Mouse (Mus musculus) midbrain, embryonic 13.5 days (tissue): ENCODE data around the gene Tns1. TPM values are rescaled to one million over a fixed set of nuclear protein-coding genes. Genes with fewer than 3 reads are reported as not detected.

Experiments
- ATAC-seq: fragments of 200-750 bp; cut with Nextera tagmentation; 2 replicates; pipeline ENCODE4 v1.8.0; 2017; ENCODE audit warnings: mild to moderate bottlenecking, moderate TSS enrichment, moderate library complexity
- H3K27ac ChIP-seq: fragments of 300-500 bp; sonication (generic); 2 replicates; pipeline ENCODE4 v1.5.1; 2015; ENCODE audit warnings: inconsistent platforms, mild to moderate bottlenecking, moderate library complexity
- H3K27me3 ChIP-seq: fragments of 300-500 bp; sonication (generic); 2 replicates; pipeline ENCODE4 v1.6.1; 2015; ENCODE audit warnings: mild to moderate bottlenecking, inconsistent platforms
- H3K36me3 ChIP-seq: fragments of 300-500 bp; sonication (generic); 2 replicates; pipeline ENCODE4 v1.6.1; 2015; ENCODE audit warnings: mild to moderate bottlenecking, inconsistent platforms
- H3K4me1 ChIP-seq: fragments of 300-500 bp; sonication (generic); replicated peaks from 2 replicates; pipeline ENCODE4 v1.6.1; 2015; ENCODE audit warnings: inconsistent platforms
- H3K4me2 ChIP-seq: fragments of 300-500 bp; sonication (generic); replicated peaks from 2 replicates; pipeline ENCODE4 v1.6.1; 2015; ENCODE audit warnings: moderate library complexity, mild to moderate bottlenecking, inconsistent platforms
- H3K4me3 ChIP-seq: fragments of 300-500 bp; sonication (generic); replicated peaks from 2 replicates; pipeline ENCODE4 v1.5.1; 2015; ENCODE audit warnings: mild to moderate bottlenecking, inconsistent platforms
- H3K9ac ChIP-seq: fragments of 300-500 bp; sonication (generic); replicated peaks from 2 replicates; pipeline ENCODE4 v1.6.1; 2015; ENCODE audit warnings: mild to moderate bottlenecking, inconsistent platforms
- H3K9me3 ChIP-seq: fragments of 300-500 bp; sonication (generic); 2 replicates; pipeline ENCODE4 v1.6.1; 2016; ENCODE audit warnings: mild to moderate bottlenecking, inconsistent platforms
- WGBS: fragments of 180-500 bp; shearing (Covaris S2); methylation state at CpG from one replicate; pipeline ENCODE4 v1.1.7; 2015; 5-methylcytosine and 5-hydroxymethylcytosine counted together
- polyA plus RNA-seq: library from polyadenylated mRNA; unstranded; fragments of >200 nt; fragmentation: Nextera tagmentation; extraction: Ambion mirVana; gene quantifications from 2 replicates; pipeline ENCODE4 v1.2.1, GENCODE M21; 2015

Gene Tns1
- polyA plus RNA-seq, 1 experiment from 2014 or later, result 13.2 TPM

DNA sequence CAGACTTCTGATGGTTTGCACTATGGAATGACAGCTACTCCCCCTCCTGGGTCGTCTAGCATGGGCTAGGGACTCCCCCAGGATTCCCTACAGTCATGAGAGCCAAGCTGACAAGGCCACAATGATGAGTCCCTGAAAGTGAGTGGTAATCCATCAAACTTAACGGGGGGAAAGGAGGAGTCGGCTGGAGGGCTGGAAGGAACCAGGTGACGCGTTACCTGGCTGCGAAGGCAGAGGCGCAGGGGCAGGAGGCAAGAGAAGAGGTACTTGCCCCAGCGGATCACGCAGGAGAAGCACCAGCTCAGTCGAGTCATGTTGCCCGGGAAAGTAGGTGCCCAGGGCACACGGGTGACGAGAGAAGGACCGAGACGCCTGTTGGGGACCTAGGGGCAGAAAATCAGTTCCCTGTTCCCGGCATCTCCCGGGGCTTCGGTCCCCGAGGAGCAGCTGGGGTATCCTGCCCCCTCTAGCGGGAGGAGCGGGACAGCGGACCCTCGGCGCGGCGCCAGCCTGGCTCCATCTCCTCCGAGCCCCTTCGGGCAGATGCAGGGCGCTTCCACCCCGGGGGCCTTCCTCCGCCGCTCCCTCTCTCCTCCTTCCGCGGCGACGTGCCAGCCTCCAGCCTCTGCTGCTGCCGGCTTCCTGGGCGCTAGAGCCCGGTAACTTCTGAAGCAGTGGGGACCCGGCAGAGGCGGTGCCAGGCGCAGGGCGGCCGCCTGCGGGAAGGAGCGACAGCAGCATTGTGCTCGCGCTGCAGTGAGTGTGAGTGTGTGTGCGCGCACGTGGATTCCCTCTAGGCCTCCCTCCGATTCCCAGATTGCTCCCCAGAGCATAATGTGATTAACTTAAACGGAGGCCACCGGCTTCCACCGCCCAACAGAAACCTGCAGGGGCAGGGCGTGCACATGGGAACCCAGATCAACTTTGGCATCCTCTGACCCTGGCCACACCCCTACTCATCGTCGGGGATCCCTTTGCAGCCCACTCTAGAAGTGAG, 25.9 kb downstream of the Tns1 start:
- Histone ChIP-seq H3K4me3 (peak overlapping the region; percentile 55), H3K36me3 (no peaks in the 10 kb centered on the region), H3K4me2 (peak overlapping the region; percentile 92), H3K27ac (peak overlapping the region; percentile 76), H3K4me1 (peaks cover 59% of the 10 kb centered on the region), H3K9me3 (no peaks in the 10 kb centered on the region), H3K9ac (peak overlapping the region; percentile 72), H3K27me3 (peaks cover 42% of the 10 kb centered on the region)
- peak; percentile 75 for ATAC-seq
- under 1% methylated on average over 58 of the region's 58 CpGs for WGBS

DNA sequence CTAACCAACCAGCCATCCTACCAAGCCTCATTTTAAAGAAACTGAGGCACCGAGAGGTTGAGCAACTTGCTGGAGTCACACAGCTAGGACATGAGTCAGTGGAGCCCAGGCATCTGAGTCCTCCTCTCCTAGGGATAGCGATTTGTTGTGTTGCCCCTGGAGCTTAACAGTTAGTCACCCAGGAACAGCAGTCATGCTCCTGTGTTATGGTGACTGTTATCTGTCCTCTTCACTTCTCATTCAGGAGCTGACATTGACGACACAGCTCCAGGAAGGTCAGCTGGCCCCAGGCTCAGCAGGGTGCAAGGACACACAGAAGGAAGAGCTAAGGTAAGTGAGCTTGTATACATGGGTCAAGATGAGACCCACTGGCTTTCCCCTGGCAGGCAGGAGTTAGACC, 28.5 kb downstream of the Tns1 start:
- no peak overlapping the region for H3K27ac ChIP-seq
- H3K9me3 ChIP-seq, result no peaks in the 10 kb centered on the region
- ATAC-seq, result no peak
- H3K27me3 ChIP-seq, result peaks cover 33% of the 10 kb centered on the region
- no peak overlapping the region for H3K4me3 ChIP-seq
- no peaks in the 10 kb centered on the region for H3K36me3 ChIP-seq
- 50% methylated on average over 3 of the region's 3 CpGs for WGBS
- peaks cover 61% of the 10 kb centered on the region for H3K4me1 ChIP-seq
- no peak overlapping the region for H3K9ac ChIP-seq
- no peak overlapping the region for H3K4me2 ChIP-seq

- no peak for ATAC-seq
- Histone ChIP-seq H3K4me3 (no peak overlapping the region), H3K36me3 (no peaks in the 10 kb centered on the region), H3K4me2 (no peak overlapping the region), H3K27ac (no peak overlapping the region), H3K4me1 (peaks cover 61% of the 10 kb centered on the region), H3K9me3 (no peaks in the 10 kb centered on the region), H3K27me3 (peaks cover 29% of the 10 kb centered on the region), H3K9ac (no peak overlapping the region)
- WGBS, result 54% methylated on average over 6 of the region's 6 CpGs
These were observed 29.0 kb downstream of the Tns1 start for GRCm38 (mm10) chr1:74095296-74095695.

DNA sequence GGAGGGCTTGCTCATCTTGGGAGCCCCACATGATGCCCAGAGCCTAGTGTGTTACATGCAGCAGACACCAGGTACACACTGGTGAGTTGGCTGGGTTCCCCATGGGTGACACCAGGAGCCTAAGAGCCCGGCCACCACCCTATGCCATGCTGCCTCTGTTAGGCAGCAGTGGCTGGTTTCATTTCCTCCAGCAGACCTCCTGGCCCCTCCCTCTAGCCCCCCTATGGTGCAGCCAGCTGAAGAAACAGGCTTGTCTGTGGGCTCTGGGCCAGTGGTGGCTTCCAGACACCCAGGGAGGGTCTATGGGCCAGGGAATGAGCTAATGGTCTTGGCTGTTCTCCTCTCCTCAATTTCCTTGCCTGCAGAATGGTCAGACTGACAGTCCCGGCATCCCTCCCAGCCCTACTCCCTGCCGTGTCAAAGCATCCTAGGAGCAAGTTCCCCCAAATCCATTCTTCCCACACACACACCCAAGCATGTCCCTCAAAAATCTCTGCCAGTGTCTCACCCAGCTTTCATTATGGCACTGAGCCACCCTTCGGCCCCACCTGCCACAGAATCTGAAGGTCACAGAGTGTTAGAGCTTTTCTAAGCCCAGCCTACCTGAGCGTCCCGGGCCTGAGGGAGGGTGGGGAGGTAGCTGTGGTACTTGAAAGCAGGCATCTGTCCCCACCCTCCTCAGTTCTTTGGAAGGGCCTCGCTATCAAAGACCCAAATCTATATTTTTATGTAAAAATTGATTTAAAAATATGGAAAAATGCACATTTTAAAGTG, 29.6 kb downstream of the Tns1 start:
- Histone ChIP-seq H3K9ac (no peak overlapping the region), H3K4me2 (no peak overlapping the region), H3K36me3 (no peaks in the 10 kb centered on the region), H3K4me3 (no peak overlapping the region), H3K4me1 (peaks cover 58% of the 10 kb centered on the region), H3K27me3 (peaks cover 25% of the 10 kb centered on the region), H3K27ac (no peak overlapping the region), H3K9me3 (no peaks in the 10 kb centered on the region)
- WGBS, result 60% methylated on average over 7 of the region's 7 CpGs
- ATAC-seq, result no peak

DNA sequence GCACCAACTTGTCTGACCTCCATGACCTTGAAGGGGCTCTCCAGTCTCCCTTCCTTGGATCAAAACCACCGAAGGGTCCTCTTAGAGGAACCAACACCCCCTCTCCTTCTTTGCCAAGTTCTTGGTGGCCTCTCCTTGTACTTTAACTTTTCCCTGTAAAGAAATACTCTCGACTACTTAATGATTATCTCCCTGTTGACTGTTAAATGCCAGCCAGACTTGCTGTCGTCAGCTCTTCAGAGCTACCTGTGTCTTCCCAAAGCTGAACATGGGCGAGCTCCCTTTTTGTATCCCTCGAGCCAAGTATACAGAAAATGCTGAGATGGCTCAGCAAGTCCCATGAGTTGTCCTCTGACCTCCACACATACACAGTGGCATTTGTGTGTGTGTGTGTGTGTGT, 30.8 kb downstream of the Tns1 start:
- H3K4me3 ChIP-seq, result no peak overlapping the region
- no peak overlapping the region for H3K4me2 ChIP-seq
- peaks cover 21% of the 10 kb centered on the region for H3K27me3 ChIP-seq
- ATAC-seq, result no peak
- no peaks in the 10 kb centered on the region for H3K36me3 ChIP-seq
- peaks cover 46% of the 10 kb centered on the region for H3K4me1 ChIP-seq
- no peaks in the 10 kb centered on the region for H3K9me3 ChIP-seq
- 84% methylated on average over 5 of the region's 5 CpGs for WGBS
- no peak overlapping the region for H3K27ac ChIP-seq
- H3K9ac ChIP-seq, result no peak overlapping the region

GRCm38 (mm10) chr1:74092242-74092641, 32.0 kb downstream of the Tns1 start:
- peaks cover 18% of the 10 kb centered on the region for H3K27me3 ChIP-seq
- peaks cover 34% of the 10 kb centered on the region for H3K4me1 ChIP-seq
- WGBS, result 62% methylated on average over 10 of the region's 10 CpGs
- no peak overlapping the region for H3K27ac ChIP-seq
- H3K36me3 ChIP-seq, result no peaks in the 10 kb centered on the region
- H3K4me3 ChIP-seq, result no peak overlapping the region
- ATAC-seq, result no peak
- H3K4me2 ChIP-seq, result no peak overlapping the region
- H3K9me3 ChIP-seq, result no peaks in the 10 kb centered on the region
- H3K9ac ChIP-seq, result no peak overlapping the region

DNA sequence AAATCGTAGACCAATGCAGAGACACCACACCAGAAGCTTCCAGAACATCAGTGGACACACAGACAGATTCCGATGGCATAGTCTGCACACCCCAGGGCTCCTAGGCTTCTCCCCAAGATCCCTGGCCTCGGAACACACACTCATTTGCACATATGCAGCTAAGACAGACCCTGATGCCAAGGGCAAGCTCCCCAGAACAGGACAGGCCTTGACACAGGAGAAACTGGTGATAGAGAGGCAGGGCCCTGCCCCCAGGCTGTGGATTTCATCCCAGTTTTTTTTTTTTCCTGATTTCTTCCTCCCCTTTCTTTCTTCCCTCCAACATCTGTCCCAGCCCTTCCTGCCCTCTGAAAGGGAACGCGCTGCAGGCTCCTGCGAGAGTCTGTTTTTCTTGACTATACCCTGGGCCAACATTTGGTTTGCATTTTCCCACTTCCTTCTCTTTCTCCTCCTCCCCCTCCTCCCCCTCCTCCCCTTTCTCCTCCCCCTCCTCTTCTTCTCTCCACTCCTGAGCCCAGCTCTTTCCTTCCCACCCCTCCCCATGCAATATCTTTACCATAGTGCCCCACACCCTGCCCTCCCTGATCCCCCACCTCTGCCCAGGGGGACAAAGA, 32.5 kb downstream of the Tns1 start:
- no peak for ATAC-seq
- Histone ChIP-seq H3K9ac (no peak overlapping the region), H3K27me3 (peaks cover 14% of the 10 kb centered on the region), H3K27ac (no peak overlapping the region), H3K4me3 (no peak overlapping the region), H3K4me2 (no peak overlapping the region), H3K4me1 (peaks cover 29% of the 10 kb centered on the region), H3K36me3 (no peaks in the 10 kb centered on the region), H3K9me3 (no peaks in the 10 kb centered on the region)
- whole genome bisulfite sequencing, result 47% methylated on average over 6 of the region's 6 CpGs

DNA sequence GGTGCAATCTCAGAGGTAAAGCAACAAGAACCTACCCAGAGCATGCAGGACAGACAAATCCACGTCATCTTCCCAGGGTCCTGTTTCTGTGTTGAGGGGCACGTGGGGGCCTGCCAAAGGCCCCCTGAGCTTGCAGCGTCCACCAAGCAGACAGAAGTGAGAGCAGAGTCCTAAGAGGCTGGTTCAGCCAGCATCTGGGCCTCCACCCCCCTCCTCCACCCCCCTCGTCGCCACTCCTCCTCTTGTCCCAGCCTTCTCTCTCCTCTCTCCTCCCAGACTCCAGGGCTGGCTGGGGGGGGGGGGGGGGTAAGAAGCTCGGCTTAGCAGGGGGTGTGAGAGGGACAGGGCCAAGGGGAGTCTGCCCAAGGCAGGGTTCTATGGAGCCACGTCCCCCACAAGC, 33.1 kb downstream of the Tns1 start:
- Histone ChIP-seq H3K4me2 (no peak overlapping the region), H3K36me3 (no peaks in the 10 kb centered on the region), H3K4me1 (peaks cover 26% of the 10 kb centered on the region), H3K9ac (no peak overlapping the region), H3K9me3 (no peaks in the 10 kb centered on the region), H3K4me3 (no peak overlapping the region), H3K27me3 (peaks cover 9% of the 10 kb centered on the region), H3K27ac (no peak overlapping the region)
- 18% methylated on average over 7 of the region's 7 CpGs for WGBS
- ATAC-seq, result 0 out of 2 replicates have a peak, but pooled peaks have one; percentile 12

GRCm38 (mm10) chr1:74090329-74090728, 33.9 kb downstream of the Tns1 start:
- ATAC-seq, result no peak
- Histone ChIP-seq H3K4me3 (no peak overlapping the region), H3K9ac (no peak overlapping the region), H3K27me3 (0 out of 2 replicates have a peak, but pooled peaks cover under 1% of the 10 kb centered on the region), H3K36me3 (no peaks in the 10 kb centered on the region), H3K4me1 (peaks cover 20% of the 10 kb centered on the region), H3K27ac (no peak overlapping the region), H3K9me3 (no peaks in the 10 kb centered on the region), H3K4me2 (no peak overlapping the region)
- WGBS, result 63% methylated on average over 7 of the region's 7 CpGs

GRCm38 (mm10) chr1:74088569-74088968, 35.7 kb downstream of the Tns1 start:
- Histone ChIP-seq H3K36me3 (no peaks in the 10 kb centered on the region), H3K4me2 (no peak overlapping the region), H3K27ac (no peak overlapping the region), H3K9ac (no peak overlapping the region), H3K9me3 (no peaks in the 10 kb centered on the region), H3K4me3 (no peak overlapping the region), H3K27me3 (no peaks in the 10 kb centered on the region), H3K4me1 (peaks cover 21% of the 10 kb centered on the region)
- 79% methylated on average over 1 of the region's 1 CpGs for whole genome bisulfite sequencing
- ATAC-seq, result no peak

- H3K27ac ChIP-seq, result no peak overlapping the region
- H3K36me3 ChIP-seq, result no peaks in the 10 kb centered on the region
- peaks cover 14% of the 10 kb centered on the region; the same call in 1 of the 2 replicates for H3K4me1 ChIP-seq
- H3K27me3 ChIP-seq, result no peaks in the 10 kb centered on the region
- no peak for ATAC-seq
- H3K9ac ChIP-seq, result no peak overlapping the region
- no peak overlapping the region for H3K4me3 ChIP-seq
- H3K9me3 ChIP-seq, result no peaks in the 10 kb centered on the region
- WGBS, result 90% methylated on average over 7 of the region's 7 CpGs
- no peak overlapping the region for H3K4me2 ChIP-seq
These were observed 38.7 kb downstream of the Tns1 start for GRCm38 (mm10) chr1:74085566-74085965.

DNA sequence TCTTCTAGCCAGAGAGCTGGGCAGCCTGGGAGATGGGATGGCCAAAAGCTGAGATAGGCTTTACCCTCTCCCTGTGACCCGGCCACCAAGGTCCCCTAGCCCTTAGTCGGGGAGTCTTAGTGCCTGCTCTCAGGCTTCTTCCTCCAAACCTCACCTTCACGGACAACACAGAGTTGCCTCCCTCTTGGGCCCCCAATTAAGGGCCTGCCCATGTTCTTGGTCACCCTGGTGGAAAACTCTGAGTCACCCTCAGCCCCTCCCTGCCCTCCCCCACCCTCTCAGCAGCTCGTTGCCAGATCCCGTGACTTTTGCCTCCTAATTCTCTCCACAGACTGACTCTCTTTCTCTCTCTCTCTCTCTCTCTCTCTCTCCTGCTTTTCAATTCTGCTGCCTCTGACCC, 39.5 kb downstream of the Tns1 start:
- no peaks in the 10 kb centered on the region for H3K9me3 ChIP-seq
- ATAC-seq, result no peak
- 52% methylated on average over 5 of the region's 5 CpGs for WGBS

More for the DNA sequence above, 39.5 kb downstream of the Tns1 start:
- no peak overlapping the region for H3K4me3 ChIP-seq
- no peaks in the 10 kb centered on the region for H3K36me3 ChIP-seq
- no peak overlapping the region for H3K27ac ChIP-seq
- no peak overlapping the region for H3K9ac ChIP-seq
- no peak overlapping the region for H3K4me2 ChIP-seq
- peaks cover 14% of the 10 kb centered on the region; the same call in 1 of the 2 replicates for H3K4me1 ChIP-seq
- H3K27me3 ChIP-seq, result no peaks in the 10 kb centered on the region
